Mouse (Mus musculus): ENCODE data around the gene Sart3. TPM values are rescaled to one million over a fixed set of nuclear protein-coding genes. Genes with fewer than 3 reads are reported as not detected.

Sart3 gene
- polyA plus RNA-seq, 1 experiment from 2014 or later, result 45.8 TPM

DNA sequence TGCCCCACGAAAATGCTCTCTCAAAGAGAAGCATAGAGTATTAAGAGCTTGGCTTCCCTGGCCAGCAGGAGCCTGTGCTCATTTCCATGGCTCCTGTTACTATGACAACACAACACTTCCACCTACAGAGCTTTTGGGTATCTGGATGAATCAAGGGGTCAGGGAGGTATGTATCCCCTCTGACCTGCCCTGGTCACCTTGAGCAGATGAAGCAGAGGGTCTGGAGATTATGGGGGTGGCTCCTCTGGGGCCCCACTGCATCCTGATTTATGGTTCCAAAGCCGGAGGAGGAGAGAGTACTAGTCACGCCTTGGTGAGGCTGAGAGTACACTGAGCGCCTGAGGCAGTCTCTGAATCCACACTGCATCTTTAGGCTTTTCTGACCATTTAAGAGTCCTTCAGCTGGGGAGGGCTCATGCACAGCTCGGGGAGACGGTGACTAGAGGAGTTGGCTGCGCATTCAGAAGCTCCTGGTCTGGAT lies 41.6 kb downstream of the Sart3 start:
- 62% methylated on average over 7 of the region's 7 CpGs for WGBS
- ATAC-seq (ENCODE audit: insufficient read depth, low FRiP score, low read depth), result no peak
- no peak overlapping the region for H3K4me3 ChIP-seq (replicated peaks)
- no peak overlapping the region for H3K4me2 ChIP-seq
- H3K9ac ChIP-seq, result no peak overlapping the region
- H3K27me3 ChIP-seq (replicated peaks), result no peaks in the 10 kb centered on the region
- 0 out of 2 replicates have a peak, but pooled peaks cover 3% of the 10 kb centered on the region for H3K4me1 ChIP-seq
- H3K27ac ChIP-seq, result no peak overlapping the region
- no peaks in the 10 kb centered on the region for H3K36me3 ChIP-seq
- no peaks in the 10 kb centered on the region for H3K9me3 ChIP-seq

DNA sequence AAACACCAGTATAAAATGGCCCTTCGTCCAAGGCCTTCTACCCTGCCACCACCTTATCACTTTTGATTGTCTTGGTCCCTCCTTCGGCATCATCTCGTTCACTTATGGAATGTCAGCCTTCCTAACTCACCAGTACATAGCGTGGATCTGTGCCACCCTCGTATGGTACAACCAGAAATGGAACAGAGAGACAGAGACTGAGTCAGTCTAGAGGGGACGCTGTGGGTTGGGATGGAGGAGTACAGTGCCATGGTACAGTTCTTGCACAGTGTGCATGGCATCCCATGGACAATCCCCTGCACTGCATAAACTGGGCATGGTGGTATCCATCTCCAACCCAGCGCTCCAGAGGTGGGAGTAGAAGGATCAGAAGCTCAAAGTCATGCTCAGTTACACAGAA lies 43.6 kb downstream of the Sart3 start:
- 81% methylated on average over 7 of the region's 7 CpGs for WGBS
- Histone ChIP-seq H3K9ac (no peak overlapping the region), H3K4me2 (no peak overlapping the region), H3K27ac (no peak overlapping the region), H3K27me3 (replicated peaks) (no peaks in the 10 kb centered on the region), H3K4me3 (replicated peaks) (no peak overlapping the region), H3K36me3 (no peaks in the 10 kb centered on the region), H3K4me1 (no peaks in the 10 kb centered on the region), H3K9me3 (no peaks in the 10 kb centered on the region)
- no peak for ATAC-seq (ENCODE audit: insufficient read depth, low FRiP score, low read depth)

GRCm38 (mm10) chr5:113728011-113728410 lies 44.3 kb downstream of the Sart3 start:
- H3K4me3 ChIP-seq (replicated peaks), result no peak overlapping the region
- H3K9me3 ChIP-seq, result no peaks in the 10 kb centered on the region
- H3K4me2 ChIP-seq, result no peak overlapping the region
- H3K36me3 ChIP-seq, result no peaks in the 10 kb centered on the region
- WGBS, result 87% methylated on average over 7 of the region's 7 CpGs
- H3K9ac ChIP-seq, result no peak overlapping the region
- H3K27me3 ChIP-seq (replicated peaks), result no peaks in the 10 kb centered on the region
- H3K4me1 ChIP-seq, result no peaks in the 10 kb centered on the region
- H3K27ac ChIP-seq, result no peak overlapping the region
- ATAC-seq (ENCODE audit: insufficient read depth, low FRiP score, low read depth), result no peak

- Histone ChIP-seq H3K9me3 (no peaks in the 10 kb centered on the region), H3K36me3 (no peaks in the 10 kb centered on the region), H3K4me1 (no peaks in the 10 kb centered on the region), H3K9ac (no peak overlapping the region), H3K27me3 (replicated peaks) (no peaks in the 10 kb centered on the region), H3K4me3 (replicated peaks) (no peak overlapping the region), H3K27ac (no peak overlapping the region), H3K4me2 (no peak overlapping the region)
- 54% methylated on average over 12 of the region's 12 CpGs for WGBS
- no peak for ATAC-seq (ENCODE audit: insufficient read depth, low FRiP score, low read depth)
Measured at GRCm38 (mm10) chr5:113727238-113727637, 45.1 kb downstream of the Sart3 start.

- ATAC-seq (ENCODE audit: insufficient read depth, low FRiP score, low read depth), result no peak
- Histone ChIP-seq H3K9me3 (no peaks in the 10 kb centered on the region), H3K36me3 (no peaks in the 10 kb centered on the region), H3K4me3 (replicated peaks) (no peak overlapping the region), H3K4me1 (no peaks in the 10 kb centered on the region), H3K27me3 (replicated peaks) (no peaks in the 10 kb centered on the region), H3K27ac (no peak overlapping the region), H3K4me2 (no peak overlapping the region), H3K9ac (no peak overlapping the region)
- WGBS, result 66% methylated on average over 6 of the region's 6 CpGs
Measured at GRCm38 (mm10) chr5:113726618-113727017, 45.7 kb downstream of the Sart3 start.

- 68% methylated on average over 12 of the region's 12 CpGs for WGBS
Measured at GRCm38 (mm10) chr5:113725417-113725816, 46.9 kb downstream of the Sart3 start.

DNA sequence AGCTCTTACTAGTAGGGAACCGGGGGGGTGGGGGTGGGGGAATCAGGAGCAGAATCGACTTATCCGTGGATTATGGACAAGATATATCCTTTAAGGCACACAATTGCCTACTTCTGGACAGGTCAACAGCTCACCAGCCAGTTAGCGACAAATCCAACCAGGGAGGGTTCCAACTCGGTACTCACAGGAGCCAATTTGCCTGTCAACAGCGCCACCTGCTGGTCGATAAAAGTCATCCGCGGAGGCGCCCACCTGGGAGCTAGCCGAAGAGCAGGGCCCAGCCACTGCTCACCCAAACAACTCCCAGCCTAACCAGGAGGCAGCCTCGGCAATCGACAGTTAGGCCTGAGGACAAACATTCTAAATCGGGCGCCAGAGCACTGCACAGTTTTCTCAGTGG lies 47.9 kb downstream of the Sart3 start, which contains the start of gene 1700069L16Rik:
1700069L16Rik (minus strand) TSS at position 327 of the 400 bp plus-strand sequence.
- Histone ChIP-seq H3K4me1 (no peaks in the 10 kb centered on the region), H3K9me3 (no peaks in the 10 kb centered on the region), H3K4me3 (replicated peaks) (no peak within 1 kb of the TSS), H3K27ac (no peak within 1 kb of the TSS), H3K4me2 (no peak within 1 kb of the TSS), H3K27me3 (replicated peaks) (no peaks in the 10 kb centered on the region), H3K36me3 (no peaks in the 10 kb centered on the region), H3K9ac (no peak within 1 kb of the TSS)
- peak; percentile 63; the same call in 1 of the 2 replicates for ATAC-seq (ENCODE audit: insufficient read depth, low FRiP score, low read depth)
- WGBS, result 3% methylated on average over 15 of the region's 15 CpGs

More at GRCm38 (mm10) chr5:113725417-113725816, 46.9 kb downstream of the Sart3 start:
- Histone ChIP-seq H3K4me2 (no peak overlapping the region), H3K4me1 (no peaks in the 10 kb centered on the region), H3K27ac (no peak overlapping the region), H3K4me3 (replicated peaks) (no peak overlapping the region), H3K36me3 (no peaks in the 10 kb centered on the region), H3K27me3 (replicated peaks) (no peaks in the 10 kb centered on the region), H3K9me3 (no peaks in the 10 kb centered on the region), H3K9ac (no peak overlapping the region)
- ATAC-seq (ENCODE audit: insufficient read depth, low FRiP score, low read depth), result no peak

DNA sequence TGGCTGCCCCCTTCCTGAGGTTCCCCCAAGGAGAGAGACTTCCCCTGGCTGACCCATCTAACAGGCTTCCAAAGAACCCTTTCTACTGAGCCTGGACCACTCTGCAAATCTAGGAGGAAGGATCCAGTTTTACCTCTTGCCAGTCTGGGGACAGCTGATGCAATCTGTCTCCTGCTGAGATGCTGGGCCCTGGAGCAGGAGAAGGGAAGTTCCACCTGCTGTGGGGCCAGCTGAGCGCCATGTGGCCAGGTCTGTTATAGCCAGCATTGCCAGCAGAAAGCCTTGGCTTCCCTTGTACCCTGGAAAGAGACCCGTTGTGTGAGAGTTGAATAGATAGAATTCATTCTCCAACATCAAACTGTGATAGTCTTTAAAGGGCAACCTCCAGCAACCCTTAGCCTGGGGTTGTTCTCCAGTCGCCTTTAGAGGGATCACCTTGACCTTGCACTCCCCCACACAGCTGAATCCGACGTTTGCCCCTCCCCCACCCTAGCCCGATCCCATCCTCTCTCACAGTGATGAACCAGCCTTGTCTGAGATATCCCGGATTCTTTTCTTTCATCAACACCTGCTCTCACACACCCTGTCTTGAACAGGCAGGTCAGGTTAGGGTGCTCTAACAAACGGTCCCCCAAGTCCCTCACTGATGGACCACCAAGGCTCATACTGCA lies 48.6 kb downstream of the Sart3 start:
- Histone ChIP-seq H3K36me3 (no peaks in the 10 kb centered on the region), H3K4me2 (no peak overlapping the region), H3K9ac (no peak overlapping the region), H3K27ac (no peak overlapping the region), H3K27me3 (replicated peaks) (no peaks in the 10 kb centered on the region), H3K9me3 (no peaks in the 10 kb centered on the region), H3K4me3 (replicated peaks) (no peak overlapping the region), H3K4me1 (no peaks in the 10 kb centered on the region)
- ATAC-seq (ENCODE audit: insufficient read depth, low FRiP score, low read depth), result no peak
- 32% methylated on average over 8 of the region's 8 CpGs for WGBS

GRCm38 (mm10) chr5:113722224-113723013 lies 49.9 kb downstream of the Sart3 start:
- H3K9ac ChIP-seq, result no peak overlapping the region
- 80% methylated on average over 10 of the region's 10 CpGs for WGBS
- no peaks in the 10 kb centered on the region for H3K4me1 ChIP-seq

GRCm38 (mm10) chr5:113719221-113719661 lies 53.1 kb downstream of the Sart3 start:
- no peaks in the 10 kb centered on the region for H3K27me3 ChIP-seq (replicated peaks)
- H3K4me1 ChIP-seq, result no peaks in the 10 kb centered on the region
- H3K9me3 ChIP-seq, result no peaks in the 10 kb centered on the region
- H3K36me3 ChIP-seq, result no peaks in the 10 kb centered on the region
- WGBS, result 77% methylated on average over 8 of the region's 8 CpGs
- H3K9ac ChIP-seq, result no peak overlapping the region
- H3K27ac ChIP-seq, result no peak overlapping the region
- H3K4me2 ChIP-seq, result no peak overlapping the region
- no peak for ATAC-seq (ENCODE audit: insufficient read depth, low FRiP score, low read depth)
- no peak overlapping the region for H3K4me3 ChIP-seq (replicated peaks)

More at GRCm38 (mm10) chr5:113722224-113723013, 49.9 kb downstream of the Sart3 start:
- no peak for ATAC-seq (ENCODE audit: insufficient read depth, low FRiP score, low read depth)
- Histone ChIP-seq H3K27ac (no peak overlapping the region), H3K36me3 (no peaks in the 10 kb centered on the region), H3K27me3 (replicated peaks) (no peaks in the 10 kb centered on the region), H3K4me2 (no peak overlapping the region), H3K9me3 (no peaks in the 10 kb centered on the region), H3K4me3 (replicated peaks) (no peak overlapping the region)

DNA sequence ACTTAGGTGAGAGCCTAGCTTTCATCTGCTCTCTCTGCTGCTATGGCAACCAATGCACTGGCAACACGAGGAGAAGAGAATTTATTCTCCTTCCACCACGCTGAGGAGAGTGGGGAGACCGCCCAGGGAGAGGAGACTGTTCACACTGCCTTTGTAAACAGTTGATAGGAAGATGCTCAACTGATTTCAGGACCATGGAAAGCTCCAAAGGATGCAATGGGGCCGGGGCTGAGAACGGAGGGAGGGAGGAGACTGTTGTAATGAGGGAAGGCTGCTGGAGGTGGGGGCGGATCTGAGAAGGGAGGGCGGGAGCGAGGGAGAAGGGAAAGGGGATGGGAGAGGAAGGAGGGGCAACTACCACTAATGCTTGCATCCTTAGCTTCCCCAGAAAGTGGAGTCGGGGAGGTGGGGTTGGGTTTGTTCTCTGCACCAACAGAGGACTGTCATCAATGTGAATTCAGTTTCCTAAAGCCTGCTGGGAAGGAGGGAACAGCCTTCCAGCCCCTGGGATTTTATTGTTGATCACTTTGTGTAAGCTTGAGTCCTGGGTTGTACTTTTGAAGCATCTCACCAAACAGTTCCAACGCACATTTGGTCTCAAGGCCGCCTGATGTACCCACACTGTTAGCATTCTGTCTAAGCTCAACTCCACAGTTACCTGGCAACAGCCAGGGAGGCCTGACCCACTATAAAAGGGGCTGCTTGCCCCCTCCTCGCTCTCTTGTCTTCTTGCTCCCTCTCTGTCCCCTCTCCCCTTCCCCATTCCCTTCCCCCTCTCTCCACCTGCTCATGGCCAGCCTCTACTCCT lies 55.5 kb downstream of the Sart3 start:
- H3K36me3 ChIP-seq, result no peaks in the 10 kb centered on the region
- no peaks in the 10 kb centered on the region for H3K9me3 ChIP-seq
- no peak overlapping the region for H3K4me2 ChIP-seq
- WGBS, result 8% methylated on average over 12 of the region's 12 CpGs
- H3K4me3 ChIP-seq (replicated peaks), result no peak overlapping the region
- H3K4me1 ChIP-seq, result no peaks in the 10 kb centered on the region
- no peak overlapping the region for H3K9ac ChIP-seq
- ATAC-seq (ENCODE audit: insufficient read depth, low FRiP score, low read depth), result no peak
- no peaks in the 10 kb centered on the region for H3K27me3 ChIP-seq (replicated peaks)
- no peak overlapping the region for H3K27ac ChIP-seq

All from stomach, embryonic 15.5 days (tissue).